Mouse (Mus musculus) spleen, adult 2 months (tissue): Measurements from ENCODE around the gene Klhl1.

Source experiments
- CTCF ChIP-seq: fragments of 200-500 bp; IDR thresholded peaks from 2 replicates; pipeline ENCODE4 v1.5.1; 2011; ENCODE audit warnings: mild to moderate bottlenecking, inconsistent platforms; ENCODE audit not compliant: insufficient read depth, insufficient read length, insufficient replicate concordance; ENCODE audit errors: extremely low read depth
- POLR2A ChIP-seq: fragments of 200-500 bp; IDR thresholded peaks from 2 replicates; pipeline ENCODE4 v1.6.1; 2011; ENCODE audit warnings: low read depth, low read length, inconsistent platforms

DNA sequence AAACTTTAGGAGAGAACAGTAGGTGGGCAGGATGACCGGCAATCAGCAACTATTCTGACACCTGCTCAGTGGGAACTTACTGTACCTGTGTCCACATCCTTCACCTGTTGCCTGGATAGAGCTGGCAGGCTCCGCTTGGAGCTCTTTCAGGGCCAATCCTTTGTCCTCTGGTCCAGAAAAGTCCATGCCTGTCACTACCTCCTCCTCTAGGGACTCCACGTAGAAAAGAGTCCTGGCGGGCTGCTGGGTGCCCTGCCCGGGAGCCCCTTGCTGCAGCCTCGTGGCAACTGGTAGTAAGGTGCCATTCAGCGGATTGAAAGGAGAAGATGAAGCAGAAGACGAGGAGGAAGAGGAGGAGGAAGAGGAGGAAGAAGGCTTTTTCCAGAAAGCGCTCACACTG is 1.2 kb downstream of the Klhl1 start:
- no peak for TF ChIP-seq POLR2A
- no peak for TF ChIP-seq CTCF
